Mouse (Mus musculus) forebrain, postnatal 0 days (tissue): ENCODE data around the gene Hrk. TPM values are rescaled to one million over a fixed set of nuclear protein-coding genes. Genes with fewer than 3 reads are reported as not detected.

Experiments
- ATAC-seq: fragments of 200-750 bp; cut with Nextera tagmentation; 2 replicates; pipeline ENCODE4 v1.8.0; 2017; ENCODE audit warnings: mild to moderate bottlenecking, moderate library complexity
- DNase-seq: peaks from one replicate; pipeline ENCODE4 v3.0.0-alpha.2; 2015
- H3K27ac ChIP-seq: fragments of 300-500 bp; sonication (generic); 2 replicates; pipeline ENCODE4 v1.5.1; 2014; ENCODE audit warnings: low read depth, mild to moderate bottlenecking, antibody characterized with exemption, low read length, moderate library complexity, mixed read lengths
- H3K27me3 ChIP-seq: fragments of 300-500 bp; sonication (generic); 2 replicates; pipeline ENCODE4 v1.6.1; 2014; ENCODE audit warnings: mild to moderate bottlenecking, low read length, mixed read lengths; ENCODE audit not compliant: insufficient read depth
- H3K36me3 ChIP-seq: fragments of 300-500 bp; sonication (generic); 2 replicates; pipeline ENCODE4 v1.6.1; 2014; ENCODE audit warnings: mild to moderate bottlenecking, moderate library complexity; ENCODE audit not compliant: insufficient read depth
- H3K4me1 ChIP-seq: fragments of 300-500 bp; sonication (generic); 2 replicates; pipeline ENCODE4 v1.6.1; 2014; ENCODE audit warnings: antibody characterized with exemption; ENCODE audit not compliant: insufficient read depth
- H3K4me2 ChIP-seq: fragments of 300-500 bp; sonication (generic); 2 replicates; pipeline ENCODE4 v1.6.1; 2014; ENCODE audit warnings: low read depth, mild to moderate bottlenecking, moderate library complexity
- H3K4me3 ChIP-seq: fragments of 300-500 bp; sonication (generic); 2 replicates; pipeline ENCODE4 v1.5.1; 2014; ENCODE audit warnings: low read depth, low read length, mixed read lengths
- H3K9ac ChIP-seq: fragments of 300-500 bp; sonication (generic); 2 replicates; pipeline ENCODE4 v1.6.1; 2014; ENCODE audit warnings: mild to moderate bottlenecking
- H3K9me3 ChIP-seq: fragments of 300-500 bp; sonication (generic); 2 replicates; pipeline ENCODE4 v1.6.1; 2016; ENCODE audit warnings: low read length
- CTCF ChIP-seq: sonication (generic); IDR thresholded peaks from 2 replicates; pipeline ENCODE4 v1.5.1; 2016; ENCODE audit warnings: antibody characterized with exemption, control low read depth, low read depth
- WGBS: fragments of 180-500 bp; shearing (Covaris S2); extraction: QIAGEN DNeasy Blood & Tissue Kit; methylation state at CpG from one replicate; pipeline ENCODE4 v1.1.7; 2014; 5-methylcytosine and 5-hydroxymethylcytosine counted together
- polyA plus RNA-seq: library from polyadenylated mRNA; unstranded; fragments of >200 nt; fragmentation: Nextera tagmentation; extraction: Ambion mirVana; gene quantifications from 2 replicates; pipeline ENCODE4 v1.2.1, GENCODE M21; 2015
- total RNA-seq: library from RNA; depleted of rRNA; stranded (reverse); fragments of >200 nt; gene quantifications from 2 replicates; pipeline ENCODE4 v1.2.3, GENCODE M21; 2014

Hrk gene
- total and polyA plus RNA-seq, 2 experiments from 2014 or later = 8.4 to 26.3 TPM

DNA sequence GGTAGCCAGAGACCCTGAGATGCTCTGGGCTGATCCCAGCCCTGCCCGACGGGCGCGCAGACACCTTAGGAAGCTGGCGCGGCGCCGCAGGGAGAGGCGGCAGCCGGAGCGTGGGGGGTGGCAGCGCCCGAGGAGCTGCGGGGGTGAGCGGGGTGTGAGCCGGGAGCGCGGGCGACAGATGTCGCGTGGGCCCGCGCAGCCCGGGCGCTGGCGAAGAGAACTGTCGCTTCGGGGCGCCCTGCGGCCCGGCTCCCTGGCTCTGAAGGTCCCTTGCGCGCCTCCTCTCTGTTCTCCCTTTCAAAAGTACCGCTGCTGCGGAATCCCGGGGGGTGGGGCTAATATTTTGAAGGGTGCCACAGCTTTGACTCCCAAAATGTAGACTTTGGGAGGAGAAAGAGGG is 7.2 kb downstream of the Hrk start:
- Histone ChIP-seq H3K4me3 (peak overlapping the region; percentile 61), H3K36me3 (no peaks in the 10 kb centered on the region), H3K9me3 (no peaks in the 10 kb centered on the region), H3K9ac (0 out of 2 replicates have a peak overlapping the region, but pooled peaks have one; percentile 35), H3K4me1 (peaks cover 10% of the 10 kb centered on the region; the same call in 1 of the 2 replicates), H3K27ac (no peak overlapping the region), H3K27me3 (peaks cover 39% of the 10 kb centered on the region), H3K4me2 (peak overlapping the region; percentile 98)
- TF ChIP-seq CTCF = no peak
- ATAC-seq (no peak), DNase-seq (no peak)
- 7% methylated on average over 36 of the region's 36 CpGs for WGBS

DNA sequence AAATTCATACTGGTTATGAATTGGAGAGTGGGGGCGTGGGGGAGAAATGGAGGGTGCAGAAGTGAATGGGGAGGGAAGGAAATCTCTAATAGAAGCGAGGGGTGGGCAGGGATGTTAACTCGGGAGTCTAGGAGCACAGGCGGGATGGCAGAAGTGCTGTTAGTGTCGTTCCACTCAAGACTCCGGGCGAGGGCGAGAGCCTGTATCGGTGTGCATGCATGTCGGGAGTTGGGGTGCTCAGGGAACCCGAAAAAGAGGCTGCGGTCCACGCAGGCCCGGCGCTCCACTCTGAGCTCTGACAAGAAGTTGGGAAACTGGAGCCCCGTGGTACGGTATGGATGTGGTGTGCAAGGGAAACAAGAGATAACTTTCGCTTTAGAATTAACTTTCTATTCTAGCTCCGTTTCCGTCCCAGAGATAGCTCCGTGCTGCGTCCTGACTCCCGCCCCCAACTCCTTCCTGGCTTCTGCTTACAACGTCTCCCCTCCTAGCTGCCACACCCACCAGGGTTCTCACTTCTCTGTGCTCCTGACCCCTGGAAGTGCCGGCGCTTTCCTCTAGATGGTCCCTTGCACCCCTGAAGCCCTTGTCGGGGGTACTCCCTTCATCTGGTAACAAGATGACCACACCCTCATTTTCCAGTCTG is 7.8 kb downstream of the Hrk start:
- no peaks in the 10 kb centered on the region for H3K9me3 ChIP-seq
- no peaks in the 10 kb centered on the region for H3K36me3 ChIP-seq
- H3K4me3 ChIP-seq = peak overlapping the region; percentile 61
- peak overlapping the region; percentile 98 for H3K4me2 ChIP-seq
- H3K27ac ChIP-seq = no peak overlapping the region
- H3K4me1 ChIP-seq = peaks cover 10% of the 10 kb centered on the region; the same call in 1 of the 2 replicates
- ATAC-seq (no peak), DNase-seq (no peak)
- under 1% methylated on average over 27 of the region's 27 CpGs for WGBS
- peaks cover 39% of the 10 kb centered on the region for H3K27me3 ChIP-seq
- TF ChIP-seq CTCF = no peak
- H3K9ac ChIP-seq = 0 out of 2 replicates have a peak overlapping the region, but pooled peaks have one; percentile 35

DNA sequence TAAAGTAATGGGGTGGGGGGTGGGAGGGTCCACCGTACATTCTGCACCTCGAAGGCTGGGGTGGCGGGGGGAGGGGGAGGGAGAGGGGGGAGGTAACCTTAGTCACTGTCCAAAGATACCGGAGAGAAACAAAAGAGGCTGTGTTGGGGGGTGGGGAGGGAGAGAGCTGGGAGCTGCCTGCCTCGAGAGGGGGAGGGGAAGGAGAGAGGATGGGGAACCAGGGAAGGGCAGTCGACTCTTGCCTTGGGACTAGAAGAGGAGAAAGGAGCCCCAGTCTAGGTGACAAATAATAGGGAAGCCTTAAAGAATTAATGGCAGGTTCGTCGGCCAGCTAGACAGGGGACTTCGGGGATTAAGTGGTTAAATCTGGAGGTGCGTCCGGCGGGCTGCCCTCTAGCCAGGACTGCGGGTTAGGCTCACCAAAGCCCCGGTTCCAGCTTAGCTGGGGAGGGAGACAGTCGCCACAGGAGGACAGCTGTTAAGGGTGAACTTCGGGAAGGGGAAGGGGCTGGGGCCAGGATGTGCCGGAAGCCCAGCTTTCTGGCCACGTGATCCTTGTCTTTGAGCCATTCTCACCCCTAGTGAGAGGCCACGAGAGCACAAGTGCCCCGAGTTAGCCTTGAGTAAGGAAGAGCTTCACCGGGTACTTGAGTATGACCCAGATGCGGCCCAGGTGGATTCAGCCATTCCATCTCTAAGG is 10.0 kb downstream of the Hrk start:
- DNase-seq (no peak), ATAC-seq (0 out of 2 replicates have a peak, but pooled peaks have one; percentile 12)
- no peak for TF ChIP-seq CTCF
- Histone ChIP-seq H3K4me1 (peaks cover 6% of the 10 kb centered on the region; the same call in 1 of the 2 replicates), H3K9me3 (no peaks in the 10 kb centered on the region), H3K4me2 (peak overlapping the region; percentile 37), H3K4me3 (no peak overlapping the region), H3K27ac (no peak overlapping the region), H3K27me3 (peaks cover 36% of the 10 kb centered on the region), H3K36me3 (no peaks in the 10 kb centered on the region), H3K9ac (no peak overlapping the region)
- under 1% methylated on average over 22 of the region's 22 CpGs for WGBS

DNA sequence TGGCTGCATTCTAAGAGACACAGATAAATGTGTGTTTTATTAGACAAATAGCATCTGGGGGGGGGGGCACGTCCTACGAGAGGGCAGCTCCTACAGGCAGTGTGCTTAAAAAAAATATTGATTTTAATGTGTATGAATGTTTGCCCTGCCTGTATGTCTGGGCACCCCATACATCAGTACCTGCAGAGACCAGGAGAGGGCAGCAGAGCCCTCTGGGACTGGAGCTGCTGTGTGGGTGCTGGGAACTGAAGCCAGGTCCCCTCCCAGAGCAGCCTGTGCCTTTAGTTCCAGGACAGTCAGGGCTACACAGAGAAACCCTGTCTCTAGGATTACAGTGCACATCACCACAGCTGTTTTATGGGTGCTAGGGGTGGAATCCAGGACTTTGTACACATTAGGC is 10.7 kb downstream of the Hrk start:
- TF ChIP-seq CTCF = peak; percentile 41
- H3K27me3 ChIP-seq = peaks cover 36% of the 10 kb centered on the region

DNA sequence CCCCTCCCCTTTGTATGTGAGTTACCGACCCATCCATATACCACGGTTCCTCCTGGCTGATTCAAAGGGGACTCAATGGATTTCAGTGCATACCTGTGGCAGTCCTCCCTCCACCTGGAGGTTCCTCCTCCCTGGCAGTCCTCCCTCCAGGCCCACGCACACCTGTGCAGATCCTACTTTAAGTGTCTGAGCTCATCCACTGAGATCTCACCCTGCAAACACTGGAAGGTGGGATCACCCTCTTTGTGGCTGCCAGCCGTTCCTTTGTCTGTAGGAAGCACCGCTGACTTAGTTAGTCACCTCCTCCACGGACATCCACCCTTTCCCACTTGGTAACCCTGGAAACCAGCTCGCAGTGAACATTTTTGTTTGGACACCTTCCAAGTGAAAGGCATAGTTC is 13.2 kb downstream of the Hrk start:
- H3K36me3 ChIP-seq = no peaks in the 10 kb centered on the region
- DNase-seq (no peak), ATAC-seq (no peak)
- H3K9me3 ChIP-seq = no peaks in the 10 kb centered on the region
- H3K27ac ChIP-seq = no peak overlapping the region
- WGBS = 60% methylated on average over 7 of the region's 7 CpGs
- peaks cover 21% of the 10 kb centered on the region for H3K27me3 ChIP-seq
- H3K4me3 ChIP-seq = no peak overlapping the region
- 0 out of 2 replicates have a peak, but pooled peaks cover 4% of the 10 kb centered on the region for H3K4me1 ChIP-seq
- H3K4me2 ChIP-seq = no peak overlapping the region
- no peak overlapping the region for H3K9ac ChIP-seq
- no peak for TF ChIP-seq CTCF

More for the DNA sequence above, 10.7 kb downstream of the Hrk start:
- no peaks in the 10 kb centered on the region for H3K36me3 ChIP-seq
- no peak overlapping the region for H3K4me2 ChIP-seq
- H3K27ac ChIP-seq = no peak overlapping the region
- H3K9me3 ChIP-seq = no peaks in the 10 kb centered on the region
- H3K4me1 ChIP-seq = peaks cover 6% of the 10 kb centered on the region; the same call in 1 of the 2 replicates
- ATAC-seq (no peak), DNase-seq (no peak)
- WGBS = 32% methylated on average over 2 of the region's 2 CpGs
- H3K4me3 ChIP-seq = no peak overlapping the region
- no peak overlapping the region for H3K9ac ChIP-seq

DNA sequence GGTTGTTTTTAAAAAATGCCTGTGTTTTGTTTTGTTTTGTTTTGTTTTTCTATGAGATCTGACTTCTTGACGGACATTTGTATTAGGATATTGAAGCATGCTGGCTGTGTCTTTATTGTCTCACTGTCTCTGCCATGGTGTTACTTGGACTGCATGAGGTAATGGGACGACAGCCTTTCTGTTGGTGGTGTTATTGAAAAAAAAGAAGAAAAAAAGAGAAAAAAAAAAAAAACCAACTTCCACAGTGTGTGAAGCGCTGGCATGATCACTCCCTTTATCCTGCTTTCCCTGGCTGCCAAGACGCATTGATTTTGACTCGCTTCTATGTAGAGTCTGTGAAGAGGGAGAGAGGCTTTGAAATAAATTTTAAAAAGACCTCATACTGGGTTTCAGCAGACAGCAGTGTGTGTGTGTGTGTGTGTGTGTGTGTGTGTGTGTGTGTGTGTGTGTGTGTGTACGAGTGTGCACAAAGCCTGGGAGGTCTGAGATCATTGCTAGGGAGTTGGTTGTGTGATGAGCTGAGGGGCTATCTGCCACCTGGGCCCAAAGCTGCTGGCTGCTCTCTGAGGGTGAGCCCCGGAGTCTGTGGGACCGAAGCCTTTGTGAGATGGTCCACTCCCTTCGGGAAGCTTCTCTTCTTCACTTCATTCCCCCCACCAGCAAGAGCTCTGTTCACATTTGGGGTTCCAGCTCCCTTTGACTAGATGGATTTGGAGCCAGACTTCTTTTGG is 22.6 kb downstream of the Hrk start:
- Histone ChIP-seq H3K9me3 (no peaks in the 10 kb centered on the region), H3K36me3 (no peaks in the 10 kb centered on the region), H3K4me3 (no peak overlapping the region), H3K4me2 (no peak overlapping the region), H3K9ac (no peak overlapping the region; the same call in 1 of the 2 replicates), H3K4me1 (peaks cover 9% of the 10 kb centered on the region; the same call in 1 of the 2 replicates), H3K27ac (peak overlapping the region; percentile 78), H3K27me3 (no peaks in the 10 kb centered on the region)
- TF ChIP-seq CTCF = no peak
- ATAC-seq (peak; percentile 86), DNase-seq (peak; percentile 75)
- 27% methylated on average over 9 of the region's 9 CpGs for WGBS
